Mouse (Mus musculus): ENCODE results near the gene Fndc5. TPM values are rescaled to one million over a fixed set of nuclear protein-coding genes. Genes with fewer than 3 reads are reported as not detected.
A peak's percentile ranks its signal among the peaks of the same experiment; 100 is the strongest.

Gene Fndc5
- polyA plus RNA-seq, 1 experiment from 2014 or later, result 13.7 TPM

DNA sequence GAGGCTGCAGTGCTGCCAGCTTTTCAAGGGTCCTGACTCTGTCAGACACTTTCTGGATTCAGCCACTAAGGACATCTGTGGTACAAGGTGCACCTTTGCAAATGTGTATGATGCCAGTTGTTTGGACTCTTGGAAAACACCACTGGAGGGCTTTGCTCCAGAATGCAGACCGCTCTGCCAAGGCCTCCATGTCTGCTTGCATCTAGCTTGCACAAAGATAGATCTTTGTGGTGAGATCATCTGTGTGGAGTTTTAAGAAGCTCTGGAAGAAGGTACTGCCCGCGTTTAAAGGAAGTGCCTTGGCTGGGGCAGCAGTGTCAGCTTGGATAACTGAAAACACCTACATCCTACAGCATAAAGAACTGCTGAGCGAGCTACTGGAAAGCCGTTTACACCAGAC is 6.7 kb downstream of the Fndc5 start:
- Histone ChIP-seq H3K27ac (replicated peaks in 1 of 2; ENCODE audit: control insufficient read depth in 1 of 2, insufficient read depth in 1 of 2, low read depth in 2 of 2, low read length in 2 of 2) (no peak overlapping the region), H3K9me3 (ENCODE audit: control insufficient read depth, low read length) (no peaks in the 10 kb centered on the region), H3K4me1 (ENCODE audit: control insufficient read depth in 2 of 2, insufficient read depth in 2 of 2, low read length in 2 of 2) (peaks cover 25 to 51% of the 10 kb centered on the region in 2 experiments), H3K36me3 (ENCODE audit: control insufficient read depth, insufficient read depth, low read length) (peaks cover 12% of the 10 kb centered on the region; the same call in 1 of the 2 replicates), H3K27me3 (ENCODE audit: control insufficient read depth, insufficient read depth, low read length) (no peaks in the 10 kb centered on the region), H3K9ac (ENCODE audit: low read length) (no peak overlapping the region), H3K4me3 (ENCODE audit: control insufficient read depth in 1 of 2, insufficient read depth in 1 of 2, low read depth in 1 of 2, low read length in 2 of 2) (no peak overlapping the region), H3K4me2 (ENCODE audit: low read length) (no peak overlapping the region)
- 74% methylated on average over 5 of the region's 5 CpGs for WGBS
- no peak for ATAC-seq (ENCODE audit: insufficient number of reproducible peaks, insufficient read depth, low FRiP score, low read depth)

DNA sequence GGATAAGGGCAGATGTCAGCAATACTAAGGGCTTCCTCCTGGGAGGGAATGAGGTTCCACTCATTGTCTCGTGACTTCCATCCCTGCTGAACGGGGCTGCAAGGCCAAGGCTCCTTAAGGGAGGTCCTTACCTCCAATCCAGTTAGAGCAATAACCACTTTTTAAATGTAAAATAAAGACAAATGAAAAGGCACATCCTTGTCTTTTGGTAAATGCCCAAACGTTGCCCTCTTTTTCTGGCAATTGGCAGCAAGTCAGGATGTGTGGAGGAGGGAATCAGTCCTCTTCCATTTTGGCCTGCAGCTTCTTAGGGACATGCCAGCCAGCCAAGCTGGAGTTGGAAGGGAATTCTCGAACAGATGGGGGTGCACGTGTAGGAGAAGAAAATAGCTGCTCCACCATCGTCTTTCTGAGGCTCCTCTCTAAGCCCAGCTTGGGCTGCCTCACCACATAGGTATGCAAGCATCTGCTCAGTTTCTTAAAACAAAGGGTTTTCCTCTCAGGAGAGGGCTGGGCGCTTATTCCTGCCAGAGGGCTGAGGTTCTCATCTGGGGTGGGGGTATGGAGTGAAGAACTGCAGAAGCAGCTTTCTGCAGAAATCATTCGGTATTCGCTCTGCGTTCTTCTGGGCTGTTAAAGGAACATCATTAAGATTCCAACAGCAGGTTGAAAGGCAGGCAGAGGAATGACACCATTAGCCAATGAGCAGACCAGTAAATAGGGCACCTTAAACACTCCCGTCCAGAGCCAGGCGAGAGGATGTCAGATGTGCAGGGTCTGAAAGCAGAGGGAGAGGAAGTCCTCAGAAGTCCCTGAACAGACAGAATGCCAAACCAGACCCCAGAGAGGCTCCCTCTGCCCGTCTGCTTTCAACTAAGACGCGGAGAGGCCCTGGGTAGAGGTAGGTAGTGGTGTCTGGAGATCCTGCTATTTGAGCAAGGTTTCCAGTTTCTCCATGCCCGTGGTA is 7.9 kb downstream of the Fndc5 start:
- Histone ChIP-seq H3K27me3 (ENCODE audit: control insufficient read depth, insufficient read depth, low read length) (no peaks in the 10 kb centered on the region), H3K36me3 (ENCODE audit: control insufficient read depth, insufficient read depth, low read length) (peaks cover 23% of the 10 kb centered on the region), H3K4me2 (ENCODE audit: low read length) (no peak overlapping the region), H3K9me3 (ENCODE audit: control insufficient read depth, low read length) (no peaks in the 10 kb centered on the region), H3K4me3 (ENCODE audit: control insufficient read depth in 1 of 2, insufficient read depth in 1 of 2, low read depth in 1 of 2, low read length in 2 of 2) (no peak overlapping the region), H3K4me1 (ENCODE audit: control insufficient read depth in 2 of 2, insufficient read depth in 2 of 2, low read length in 2 of 2) (peaks cover 25 to 52% of the 10 kb centered on the region in 2 experiments), H3K9ac (ENCODE audit: low read length) (no peak overlapping the region; the same call in 1 of the 2 replicates), H3K27ac (replicated peaks in 1 of 2; ENCODE audit: control insufficient read depth in 1 of 2, insufficient read depth in 1 of 2, low read depth in 2 of 2, low read length in 2 of 2) (peak overlapping the region; percentile 4 to 25; a peak in 2 of 4 replicates)
- ATAC-seq (ENCODE audit: insufficient number of reproducible peaks, insufficient read depth, low FRiP score, low read depth), result no peak
- WGBS, result 52% methylated on average over 16 of the region's 16 CpGs

DNA sequence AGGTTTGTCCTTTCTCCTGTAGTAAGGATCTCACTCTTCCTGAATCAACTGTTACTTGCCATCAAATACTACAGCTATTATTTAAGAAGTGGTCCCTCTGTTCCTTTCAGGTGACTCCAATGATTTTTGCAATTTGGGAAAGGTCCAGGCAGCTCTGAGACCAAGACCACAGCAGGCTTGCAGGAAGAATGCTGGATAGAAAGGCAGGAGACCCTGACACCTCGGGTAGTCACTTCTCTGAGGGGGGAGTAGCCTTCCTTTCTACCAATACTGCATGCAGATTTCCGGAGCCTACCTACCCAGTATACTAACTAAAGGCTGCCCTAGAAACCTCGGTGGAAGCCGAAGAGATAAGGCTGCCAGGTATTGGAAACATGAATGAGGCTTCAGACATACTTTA is 8.6 kb downstream of the Fndc5 start:
- H3K27ac ChIP-seq (replicated peaks in 1 of 2; ENCODE audit: control insufficient read depth in 1 of 2, insufficient read depth in 1 of 2, low read depth in 2 of 2, low read length in 2 of 2), result no peak overlapping the region; a peak in 1 of 4 replicates
- peaks cover 31% of the 10 kb centered on the region for H3K36me3 ChIP-seq (ENCODE audit: control insufficient read depth, insufficient read depth, low read length)
- H3K4me3 ChIP-seq (ENCODE audit: control insufficient read depth in 1 of 2, insufficient read depth in 1 of 2, low read depth in 1 of 2, low read length in 2 of 2), result no peak overlapping the region
- H3K9ac ChIP-seq (ENCODE audit: low read length), result no peak overlapping the region; the same call in 1 of the 2 replicates
- no peaks in the 10 kb centered on the region for H3K27me3 ChIP-seq (ENCODE audit: control insufficient read depth, insufficient read depth, low read length)
- H3K9me3 ChIP-seq (ENCODE audit: control insufficient read depth, low read length), result no peaks in the 10 kb centered on the region
- no peak overlapping the region for H3K4me2 ChIP-seq (ENCODE audit: low read length)
- no peak for ATAC-seq (ENCODE audit: insufficient number of reproducible peaks, insufficient read depth, low FRiP score, low read depth)
- H3K4me1 ChIP-seq (ENCODE audit: control insufficient read depth in 2 of 2, insufficient read depth in 2 of 2, low read length in 2 of 2), result peaks cover 25 to 52% of the 10 kb centered on the region in 2 experiments
- 62% methylated on average over 4 of the region's 4 CpGs for WGBS

GRCm38 (mm10) chr4:129145943-129146342 is 9.1 kb downstream of the Fndc5 start:
- WGBS, result 65% methylated on average over 4 of the region's 4 CpGs
- Histone ChIP-seq H3K4me2 (ENCODE audit: low read length) (no peak overlapping the region), H3K4me1 (ENCODE audit: control insufficient read depth in 2 of 2, insufficient read depth in 2 of 2, low read length in 2 of 2) (peaks cover 23 to 49% of the 10 kb centered on the region in 2 experiments), H3K36me3 (ENCODE audit: control insufficient read depth, insufficient read depth, low read length) (peaks cover 36% of the 10 kb centered on the region), H3K4me3 (ENCODE audit: control insufficient read depth in 1 of 2, insufficient read depth in 1 of 2, low read depth in 1 of 2, low read length in 2 of 2) (no peak overlapping the region), H3K9ac (ENCODE audit: low read length) (no peak overlapping the region), H3K27me3 (ENCODE audit: control insufficient read depth, insufficient read depth, low read length) (no peaks in the 10 kb centered on the region), H3K9me3 (ENCODE audit: control insufficient read depth, low read length) (no peaks in the 10 kb centered on the region), H3K27ac (replicated peaks in 1 of 2; ENCODE audit: control insufficient read depth in 1 of 2, insufficient read depth in 1 of 2, low read depth in 2 of 2, low read length in 2 of 2) (no peak overlapping the region)
- no peak for ATAC-seq (ENCODE audit: insufficient number of reproducible peaks, insufficient read depth, low FRiP score, low read depth)

- H3K4me3 ChIP-seq (ENCODE audit: control insufficient read depth in 1 of 2, insufficient read depth in 1 of 2, low read depth in 1 of 2, low read length in 2 of 2), result no peak overlapping the region
- ATAC-seq (ENCODE audit: insufficient number of reproducible peaks, insufficient read depth, low FRiP score, low read depth), result no peak
- peaks cover 21 to 45% of the 10 kb centered on the region in 2 experiments for H3K4me1 ChIP-seq (ENCODE audit: control insufficient read depth in 2 of 2, insufficient read depth in 2 of 2, low read length in 2 of 2)
- H3K9me3 ChIP-seq (ENCODE audit: control insufficient read depth, low read length), result no peaks in the 10 kb centered on the region
- peaks cover 40% of the 10 kb centered on the region for H3K36me3 ChIP-seq (ENCODE audit: control insufficient read depth, insufficient read depth, low read length)
- WGBS, result 33% methylated on average over 2 of the region's 2 CpGs
- no peak overlapping the region for H3K4me2 ChIP-seq (ENCODE audit: low read length)
- H3K9ac ChIP-seq (ENCODE audit: low read length), result no peak overlapping the region
- H3K27me3 ChIP-seq (ENCODE audit: control insufficient read depth, insufficient read depth, low read length), result no peaks in the 10 kb centered on the region
- no peak overlapping the region for H3K27ac ChIP-seq (replicated peaks in 1 of 2; ENCODE audit: control insufficient read depth in 1 of 2, insufficient read depth in 1 of 2, low read depth in 2 of 2, low read length in 2 of 2)
Measured at GRCm38 (mm10) chr4:129146392-129146791, 9.6 kb downstream of the Fndc5 start.

- Histone ChIP-seq H3K27me3 (ENCODE audit: control insufficient read depth, insufficient read depth, low read length) (no peaks in the 10 kb centered on the region), H3K4me3 (ENCODE audit: control insufficient read depth in 1 of 2, insufficient read depth in 1 of 2, low read depth in 1 of 2, low read length in 2 of 2) (no peak overlapping the region), H3K4me2 (ENCODE audit: low read length) (no peak overlapping the region), H3K9ac (ENCODE audit: low read length) (no peak overlapping the region), H3K27ac (replicated peaks in 1 of 2; ENCODE audit: control insufficient read depth in 1 of 2, insufficient read depth in 1 of 2, low read depth in 2 of 2, low read length in 2 of 2) (peak overlapping the region in 1 of 2 experiments; percentile 5; a peak in 1 of 4 replicates), H3K36me3 (ENCODE audit: control insufficient read depth, insufficient read depth, low read length) (peaks cover 49% of the 10 kb centered on the region), H3K9me3 (ENCODE audit: control insufficient read depth, low read length) (no peaks in the 10 kb centered on the region), H3K4me1 (ENCODE audit: control insufficient read depth in 2 of 2, insufficient read depth in 2 of 2, low read length in 2 of 2) (peaks cover 8 to 34% of the 10 kb centered on the region in 2 experiments)
- no peak for ATAC-seq (ENCODE audit: insufficient number of reproducible peaks, insufficient read depth, low FRiP score, low read depth)
- 60% methylated on average over 13 of the region's 13 CpGs for WGBS
Measured at GRCm38 (mm10) chr4:129147552-129148103, 10.8 kb downstream of the Fndc5 start.

- H3K4me2 ChIP-seq (ENCODE audit: low read length), result no peak overlapping the region
- no peak overlapping the region for H3K27ac ChIP-seq (replicated peaks in 1 of 2; ENCODE audit: control insufficient read depth in 1 of 2, insufficient read depth in 1 of 2, low read depth in 2 of 2, low read length in 2 of 2)
- no peaks in the 10 kb centered on the region for H3K27me3 ChIP-seq (ENCODE audit: control insufficient read depth, insufficient read depth, low read length)
- no peak overlapping the region for H3K9ac ChIP-seq (ENCODE audit: low read length)
- H3K4me3 ChIP-seq (ENCODE audit: control insufficient read depth in 1 of 2, insufficient read depth in 1 of 2, low read depth in 1 of 2, low read length in 2 of 2), result no peak overlapping the region
- no peak for ATAC-seq (ENCODE audit: insufficient number of reproducible peaks, insufficient read depth, low FRiP score, low read depth)
- 71% methylated on average over 1 of the region's 1 CpGs for WGBS
- H3K9me3 ChIP-seq (ENCODE audit: control insufficient read depth, low read length), result no peaks in the 10 kb centered on the region
- H3K36me3 ChIP-seq (ENCODE audit: control insufficient read depth, insufficient read depth, low read length), result peaks cover 57% of the 10 kb centered on the region
- H3K4me1 ChIP-seq (ENCODE audit: control insufficient read depth in 2 of 2, insufficient read depth in 2 of 2, low read length in 2 of 2), result peaks cover 7 to 28% of the 10 kb centered on the region in 2 experiments
Measured at GRCm38 (mm10) chr4:129149321-129149720, 12.5 kb downstream of the Fndc5 start.

Data from heart, embryonic 14.5 days (tissue).